Mouse (Mus musculus) heart, adult 2 months (tissue): ENCODE results near the gene Ifi27l2a.

ENCODE experiments used
- CTCF ChIP-seq: fragments of 200-600 bp; IDR thresholded peaks from 2 replicates; pipeline ENCODE4 v1.8.1; 2022; ENCODE audit warnings: antibody characterized with exemption, mild to moderate bottlenecking, moderate library complexity
- EP300 ChIP-seq: fragments of 200-500 bp; IDR thresholded peaks from 2 replicates; pipeline ENCODE4 v1.6.1; 2011; ENCODE audit warnings: low read depth, low read length, control low read depth; ENCODE audit not compliant: insufficient read depth
- POLR2A ChIP-seq: fragments of 200-500 bp; IDR thresholded peaks from 2 replicates; pipeline ENCODE4 v1.6.1; 2011; ENCODE audit warnings: mild to moderate bottlenecking, low read depth, low read length, control low read depth; ENCODE audit not compliant: insufficient read depth

- TF ChIP-seq EP300, result no peak
- no peak for TF ChIP-seq POLR2A
- TF ChIP-seq CTCF, result no peak
Observed at GRCm38 (mm10) chr12:103404131-103404530, 39.3 kb downstream of the Ifi27l2a start.
